Mouse (Mus musculus) gastrocnemius, postnatal 25 days (tissue): ENCODE data around the gene Dnajb9. TPM values are rescaled to one million over a fixed set of nuclear protein-coding genes. Genes with fewer than 3 reads are reported as not detected.
A peak's percentile ranks its signal among the peaks of the same experiment; 100 is the strongest.
"Not testable (repeated sequence)": the region's sequence is repeated elsewhere in the genome, so short reads cannot be mapped to it uniquely, and the experiment has no call there.

Experiments used
- DNase-seq: peaks from one replicate; pipeline ENCODE4 v3.0.0; 2022
- long read RNA-seq, 2 experiments: library from polyadenylated mRNA; stranded (forward); transcript quantifications; one replicate each; pipeline ENCODE4 v2.0.0; 2021
- total RNA-seq, 2 experiments: library from RNA; stranded (reverse); gene quantifications; 1 replicate in 1 of 2; 2 replicates in 1 of 2; pipeline ENCODE4 v1.2.3; 2021

Gene Dnajb9
- 10 to 100 TPM; 23.2 to 27.3 TPM for total RNA-seq
- long read RNA-seq, experiment 1, transcript Dnajb9-201 (3 exons, 2,461 nt) = major isoform, 33 of 35 reads
- long read RNA-seq, experiment 1, partial matches to known transcripts = 0 of 35 reads
- long read RNA-seq, experiment 1, other reads (novel, unspliced or antisense) = 2 of 35 reads
- long read RNA-seq, experiment 2, transcript Dnajb9-201 (3 exons, 2,461 nt) = major isoform, 54 of 55 reads
- long read RNA-seq, experiment 2, partial matches to known transcripts = 0 of 55 reads
- long read RNA-seq, experiment 2, other reads (novel, unspliced or antisense) = 1 of 55 reads

DNA sequence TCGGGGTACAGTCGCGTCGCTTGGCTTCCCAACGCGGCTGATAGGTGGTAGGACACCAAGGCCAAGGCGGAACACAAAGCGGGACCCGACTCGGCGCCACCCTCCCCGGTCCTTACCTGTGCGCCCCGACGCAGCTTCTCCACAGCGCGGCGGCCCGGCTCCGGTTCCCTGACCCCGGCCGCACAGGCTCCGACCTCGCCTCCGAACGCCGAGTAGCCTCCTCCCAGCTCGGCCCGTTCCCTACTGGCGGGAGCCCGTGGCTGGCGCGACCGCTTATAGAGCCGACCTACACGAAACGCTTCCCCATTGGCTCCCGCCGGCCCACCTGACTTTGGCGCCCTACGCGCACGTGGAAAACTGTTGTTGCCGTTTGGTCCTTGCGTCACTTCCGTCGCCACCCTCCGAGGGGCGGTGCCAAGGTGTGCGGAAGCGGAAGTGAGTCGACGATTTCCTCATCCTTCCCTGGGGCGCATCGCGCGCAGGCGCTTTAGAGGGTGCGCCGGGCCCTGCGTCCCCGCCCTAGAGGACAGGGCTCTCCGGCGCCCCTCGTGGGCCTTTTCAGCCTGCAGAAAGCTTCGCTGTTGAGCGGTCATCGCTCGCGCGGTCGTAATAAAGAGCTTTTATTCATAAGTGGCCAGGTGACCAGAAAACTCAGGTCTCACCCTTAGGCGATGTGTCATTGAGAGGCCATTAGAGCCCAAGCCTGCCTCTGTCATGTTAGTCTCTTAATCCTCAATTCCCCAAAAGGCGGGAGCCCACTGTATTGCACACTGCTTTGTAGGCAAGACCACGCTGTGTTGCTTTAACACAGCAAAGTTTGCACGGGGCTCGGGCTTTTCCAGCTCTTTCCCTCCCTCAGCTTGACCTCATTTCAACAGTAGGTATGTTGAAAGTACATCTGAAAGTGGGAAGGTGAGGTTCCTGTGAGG lies at the start of gene Dnajb9:
Dnajb9 (minus strand) TSS at position 503 of the 929 bp plus-strand sequence.
- DNase-seq = peak; percentile 99

- DNase-seq = no peak
Observed at GRCm38 (mm10) chr12:44248309-44248977, 38.3 kb upstream of the Dnajb9 start.

DNA sequence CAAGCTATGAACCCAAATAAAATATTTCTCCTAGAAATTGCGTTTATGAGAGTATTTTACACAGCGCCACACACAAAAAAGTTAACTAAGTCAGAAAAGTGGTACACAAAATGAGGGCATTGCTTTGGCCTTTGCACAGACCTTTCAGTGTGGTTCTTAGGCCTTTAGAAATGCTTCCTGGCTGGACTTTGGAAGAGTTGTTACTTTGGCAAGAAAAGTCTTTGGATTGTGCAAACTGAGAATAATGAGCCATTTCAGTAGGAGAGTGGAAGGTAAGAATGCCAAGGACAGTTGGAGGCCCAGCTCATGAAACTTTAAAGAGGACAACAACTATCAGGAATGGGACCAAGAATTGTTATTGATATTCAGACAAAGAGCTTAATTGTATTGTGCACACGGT lies 35.6 kb upstream of the Dnajb9 start:
- DNase-seq = no peak

DNA sequence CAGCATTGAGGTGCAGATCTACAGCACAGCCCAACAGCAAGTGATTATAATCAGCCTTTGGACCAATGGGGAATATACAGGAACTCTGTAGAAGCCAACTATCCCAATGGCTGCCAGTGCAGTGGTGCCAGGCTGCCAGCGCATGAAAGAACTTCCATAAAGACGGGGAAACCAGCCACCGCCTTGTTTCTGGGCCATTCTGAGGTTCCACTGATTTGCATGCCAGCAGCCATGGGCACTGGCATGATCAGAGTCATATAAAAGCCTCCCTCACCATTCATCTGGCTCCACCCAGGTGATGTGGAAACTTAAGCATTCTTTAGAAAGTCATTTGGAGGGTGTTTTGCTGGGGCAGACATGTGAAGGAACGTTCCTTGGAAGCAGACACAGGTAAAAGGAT lies 32.3 kb upstream of the Dnajb9 start:
- DNase-seq = no peak

DNA sequence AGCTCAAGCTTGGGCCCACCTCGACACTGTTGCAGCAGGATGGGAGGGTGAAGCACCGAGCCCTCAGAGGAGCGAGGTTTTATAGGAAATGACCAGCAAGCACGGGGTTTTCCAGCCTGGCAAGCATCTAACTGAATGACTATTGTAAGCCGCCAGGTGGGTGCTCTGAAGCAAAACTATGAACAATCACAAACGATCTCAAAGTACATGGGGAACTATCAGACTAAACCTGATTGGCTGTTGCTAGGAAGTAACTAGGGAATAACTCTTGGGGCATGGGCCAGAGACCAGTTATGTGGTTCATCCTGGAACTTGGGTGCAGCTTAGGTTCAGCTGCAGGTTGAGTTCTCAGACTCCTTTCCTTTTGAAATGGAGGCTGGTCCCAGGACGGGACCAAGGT lies 31.0 kb upstream of the Dnajb9 start:
- DNase-seq = no peak

DNA sequence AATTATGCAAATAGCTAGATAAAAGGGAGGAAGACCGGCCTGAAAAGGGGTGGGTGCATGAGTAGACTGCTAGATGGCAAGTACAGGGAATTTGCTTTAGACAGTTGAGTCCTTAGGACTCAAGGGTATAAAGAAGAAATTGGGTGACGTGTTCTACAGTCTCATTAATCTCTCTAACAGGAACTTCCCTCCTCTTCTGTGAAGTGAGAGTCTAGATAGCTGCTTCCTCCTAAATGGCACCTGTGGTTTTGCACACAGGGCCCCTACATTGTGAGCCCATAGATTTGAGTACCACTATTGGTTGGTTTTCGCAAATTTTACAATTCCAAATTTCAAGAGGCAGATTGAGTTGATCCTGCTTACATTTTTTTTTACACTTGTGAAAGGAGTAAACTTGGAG lies 14.5 kb upstream of the Dnajb9 start:
- no peak for DNase-seq

DNA sequence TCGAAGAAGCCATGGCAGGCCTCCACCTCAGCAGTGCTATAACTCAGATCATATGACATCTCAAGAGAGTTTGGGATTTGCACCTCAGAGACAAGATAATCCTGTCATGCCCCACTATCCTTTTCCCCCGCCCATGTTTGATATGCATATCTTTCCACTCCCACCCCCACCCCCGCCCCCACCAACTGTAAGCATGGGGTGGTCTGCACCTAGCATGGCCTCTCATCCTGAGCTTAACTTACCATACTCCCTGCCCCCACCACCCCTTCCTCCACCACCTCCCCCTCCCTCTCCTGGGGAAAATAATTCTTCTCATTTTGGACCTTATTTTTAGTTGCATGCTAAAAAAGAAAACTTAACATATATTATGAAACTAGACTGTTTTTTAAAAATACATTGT lies 12.9 kb upstream of the Dnajb9 start:
- DNase-seq = no peak

- DNase-seq = peak; percentile 17
Observed at GRCm38 (mm10) chr12:44221651-44222356, 11.7 kb upstream of the Dnajb9 start.

DNA sequence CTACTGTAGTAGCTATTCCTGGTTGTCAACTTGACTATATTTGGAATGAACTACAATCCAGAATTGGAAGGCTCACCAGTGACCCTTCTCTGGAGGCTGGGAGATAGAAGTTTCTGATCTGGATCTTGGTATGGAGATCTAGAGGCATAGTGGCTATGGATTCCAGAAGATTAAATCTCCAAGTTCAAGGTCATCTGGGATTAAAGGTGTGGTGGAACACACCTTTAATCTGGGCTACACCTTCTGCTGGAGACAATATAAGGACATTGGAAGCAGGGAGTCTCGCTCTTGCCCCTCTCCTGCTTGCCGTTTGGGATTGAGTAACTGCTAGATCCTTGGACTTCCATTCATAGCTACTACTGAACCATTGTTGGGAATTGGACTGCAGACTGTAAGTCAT lies 10.9 kb upstream of the Dnajb9 start, which contains the start of gene Pnpla8:
Pnpla8 (plus strand) TSS at position 301 of the 400 bp plus-strand sequence.
- not testable (repeated sequence) for DNase-seq

DNA sequence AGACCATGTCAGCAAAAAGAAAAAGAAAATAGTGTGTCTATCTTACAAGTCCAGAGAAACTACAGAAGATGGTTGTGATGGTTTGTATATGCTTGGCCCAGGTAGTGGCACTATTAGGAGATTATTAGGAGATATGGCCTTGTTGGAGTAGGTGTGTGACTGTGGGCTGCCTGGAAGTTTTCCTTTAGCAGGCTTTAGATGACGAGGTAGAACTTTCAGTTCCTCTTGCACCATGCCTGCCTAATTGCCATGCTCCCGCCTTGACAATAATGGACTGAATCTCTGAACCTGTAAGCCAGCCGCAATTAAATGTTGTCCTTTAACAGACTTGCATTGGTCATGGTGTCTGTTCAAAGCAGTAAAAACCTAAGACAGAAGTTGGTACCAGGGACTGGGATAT lies 1.4 kb upstream of the Dnajb9 start:
- DNase-seq = no peak

DNA sequence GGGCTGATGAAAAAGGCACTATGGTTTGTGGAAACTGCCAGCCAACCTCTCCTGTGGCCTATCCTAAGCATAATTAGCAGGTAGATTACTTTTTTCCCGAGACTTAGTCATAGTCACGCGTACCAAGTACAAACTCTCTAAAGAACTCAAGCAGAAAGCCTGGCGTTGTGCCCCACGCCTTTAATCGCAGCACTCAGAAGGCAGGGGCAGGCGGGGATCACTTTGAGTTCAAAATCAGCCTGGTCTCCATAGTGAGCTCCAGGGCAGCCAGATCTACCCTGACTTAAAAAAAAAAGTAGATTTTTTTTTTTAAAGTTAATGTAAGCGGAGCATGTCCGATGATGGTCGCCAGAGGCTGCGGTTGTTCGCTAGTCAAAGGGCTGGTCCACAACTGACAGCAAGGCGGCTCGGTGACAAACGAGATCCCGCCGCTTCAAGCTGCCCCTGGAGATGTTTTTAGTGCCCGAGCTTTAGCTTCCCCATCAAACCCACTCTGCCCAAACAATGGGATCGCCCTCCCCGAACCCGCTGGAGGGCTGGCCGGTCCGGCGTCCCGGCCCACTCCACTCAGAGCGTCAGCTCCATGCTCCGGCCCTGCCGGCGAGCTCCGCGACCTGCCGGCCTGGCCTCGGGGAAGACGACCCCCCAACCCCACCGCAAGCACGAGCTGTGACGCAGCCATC lies 844 bp downstream of the Dnajb9 start:
- DNase-seq = peak; percentile 24

DNA sequence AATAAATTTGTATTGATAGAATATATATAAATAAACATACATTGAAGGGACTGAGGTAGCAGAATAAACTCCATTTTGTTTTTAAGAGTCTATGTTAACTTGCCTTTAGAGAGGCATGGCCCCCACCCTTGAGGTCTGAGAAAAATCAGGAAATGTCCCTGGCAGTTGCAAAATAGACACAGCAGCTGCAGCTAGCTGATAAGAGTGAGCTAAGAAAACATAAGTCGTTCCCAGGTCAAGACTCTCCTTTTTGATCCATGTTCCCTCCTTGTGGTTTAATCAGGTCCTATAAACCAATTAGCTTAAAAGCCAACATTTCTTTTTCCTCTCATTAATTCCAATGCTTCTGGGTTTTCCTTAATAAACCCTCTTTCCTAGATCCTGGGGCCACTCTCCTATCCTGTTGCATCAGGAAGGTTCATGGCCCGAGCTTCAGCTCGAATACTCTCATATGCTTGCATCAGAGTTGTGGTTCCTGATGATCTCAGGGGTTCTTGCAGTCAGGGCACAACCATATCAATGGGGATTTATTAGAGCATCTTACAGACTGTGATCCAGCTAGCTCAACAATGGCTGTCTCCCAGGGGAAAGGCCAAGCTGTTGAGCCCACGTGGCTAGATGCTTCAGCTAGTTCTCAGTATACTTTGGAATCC lies 12.1 kb downstream of the Dnajb9 start:
- DNase-seq = no peak

GRCm38 (mm10) chr12:44181081-44181982 lies 28.8 kb downstream of the Dnajb9 start:
- no peak for DNase-seq

DNA sequence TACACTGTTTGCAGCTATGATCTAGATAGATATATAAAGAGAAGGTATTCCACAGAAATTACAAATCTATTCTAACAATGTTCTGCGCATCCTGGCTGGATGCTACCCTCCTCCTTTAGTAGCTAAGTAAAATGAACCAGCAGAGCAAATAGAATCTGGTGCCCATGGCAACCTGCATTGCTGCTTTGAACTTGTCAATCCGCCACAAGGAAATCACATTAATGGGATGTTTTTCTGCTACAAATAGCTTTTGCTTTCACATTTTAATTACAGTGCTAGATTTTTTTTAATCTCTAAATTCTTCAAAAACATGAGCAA lies 33.1 kb downstream of the Dnajb9 start:
- no peak for DNase-seq

DNA sequence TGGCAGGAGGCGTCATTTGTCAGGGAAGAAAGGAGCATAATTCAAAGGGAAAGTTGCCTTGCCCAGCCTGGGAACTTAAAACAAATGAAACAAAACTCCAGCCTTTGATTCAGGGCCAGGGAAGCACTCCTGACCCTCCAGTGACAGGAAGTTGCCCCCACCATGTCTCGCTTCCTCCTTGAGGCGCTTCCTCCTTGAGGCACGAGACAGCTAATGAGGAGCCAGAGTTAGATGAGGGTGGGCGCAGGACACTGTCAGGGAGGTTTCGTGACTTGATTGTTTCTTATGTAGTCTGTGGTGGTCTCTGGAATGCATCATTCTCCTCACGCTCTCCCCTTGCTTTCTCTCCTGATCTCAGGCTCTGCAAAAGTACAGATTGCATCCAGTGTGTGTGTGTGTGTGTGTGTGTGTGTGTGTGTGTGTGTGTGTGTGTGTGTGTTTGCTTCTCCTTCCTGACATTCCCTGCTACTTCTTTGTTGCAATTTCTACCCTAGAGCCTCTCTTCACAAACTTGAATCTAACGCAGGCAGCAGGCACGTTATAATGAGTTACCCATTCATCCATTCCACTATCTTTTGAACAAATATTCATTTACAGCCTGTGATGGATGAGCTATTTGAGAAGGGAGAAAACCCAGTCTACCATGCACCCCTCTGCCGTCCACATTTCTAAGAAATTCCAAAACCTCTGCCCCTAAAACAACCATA lies 33.6 kb downstream of the Dnajb9 start:
- DNase-seq = no peak

GRCm38 (mm10) chr12:44166949-44167348 lies 43.2 kb downstream of the Dnajb9 start:
- no peak for DNase-seq

DNA sequence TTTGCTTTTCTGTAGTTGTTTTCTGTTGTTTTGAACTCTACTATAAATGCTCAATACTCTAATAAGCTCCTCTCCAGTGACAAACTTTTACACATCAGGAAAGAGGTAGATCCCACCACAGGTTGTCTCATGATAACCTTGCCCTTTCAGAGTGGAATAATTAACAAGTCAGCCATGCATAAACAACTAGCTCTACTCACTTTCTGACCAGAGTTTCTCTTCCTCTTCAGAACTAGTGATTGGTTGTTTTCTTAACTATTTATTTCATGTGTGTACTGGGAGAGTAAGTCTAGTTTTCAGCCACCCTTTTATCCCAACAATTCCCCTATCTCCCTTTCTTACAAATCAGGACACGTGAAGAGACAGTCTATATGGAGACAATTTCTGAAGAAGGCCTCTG lies 50.8 kb downstream of the Dnajb9 start:
- DNase-seq = no peak
